Mouse (Mus musculus) forebrain, embryonic 10.5 days (tissue): ENCODE measurements at regions not wholly inside any gene's neighbourhood (a gene's known extent, or its start where the extent isn't known, plus 50 kb on each side); places are given as distances from the start of the nearest gene placed in this dataset.

Source experiments
- DNase-seq: peaks from one replicate; pipeline ENCODE4 v3.0.0-alpha.2; 2017; ENCODE audit warnings: low spot score; ENCODE audit errors: extremely low spot score
- H3K27ac ChIP-seq: fragments of 300-500 bp; sonication (generic); 2 replicates; pipeline ENCODE4 v1.5.1; 2016; ENCODE audit warnings: mild to moderate bottlenecking
- H3K27me3 ChIP-seq: fragments of 300-500 bp; sonication (generic); 2 replicates; pipeline ENCODE4 v1.6.1; 2016; ENCODE audit warnings: mild to moderate bottlenecking; ENCODE audit not compliant: poor library complexity, severe bottlenecking
- H3K36me3 ChIP-seq: fragments of 300-500 bp; sonication (generic); replicated peaks from 2 replicates; pipeline ENCODE4 v1.6.1; 2016; ENCODE audit warnings: mild to moderate bottlenecking, moderate library complexity
- H3K4me1 ChIP-seq: fragments of 300-500 bp; sonication (generic); 2 replicates; pipeline ENCODE4 v1.6.1; 2016
- H3K4me3 ChIP-seq: fragments of 300-500 bp; sonication (generic); 2 replicates; pipeline ENCODE4 v1.5.1; 2016; ENCODE audit warnings: mild to moderate bottlenecking, moderate library complexity
- H3K9me3 ChIP-seq: fragments of 300-500 bp; sonication (generic); 2 replicates; pipeline ENCODE4 v1.6.1; 2016; ENCODE audit warnings: mild to moderate bottlenecking, moderate library complexity
- WGBS: fragments of 180-500 bp; shearing (Covaris S2); methylation state at CpG from one replicate; pipeline ENCODE4 v1.1.7; 2016; 5-methylcytosine and 5-hydroxymethylcytosine counted together

DNA sequence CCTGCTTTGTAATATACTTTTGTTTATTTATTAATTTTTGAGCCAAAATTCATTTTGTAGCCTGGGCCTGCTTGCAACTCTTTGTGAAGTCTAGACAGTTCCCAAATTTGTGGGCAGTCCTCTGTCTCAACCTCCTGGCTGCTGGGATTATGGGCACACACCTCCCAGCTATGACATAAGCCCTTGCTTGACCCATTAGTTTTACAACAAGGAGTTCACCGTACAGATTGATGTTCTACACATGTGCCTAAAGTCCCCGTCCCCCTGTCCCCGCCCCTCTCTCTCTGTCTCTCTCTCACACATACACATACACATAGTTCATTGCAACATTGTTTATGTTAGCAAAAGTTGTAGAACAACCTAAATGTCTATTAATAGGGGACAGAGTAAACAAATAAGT lies 63.7 kb upstream of the Abca1 start:
- Histone ChIP-seq H3K4me3 (no peak overlapping the region), H3K9me3 (no peaks in the 10 kb centered on the region), H3K4me1 (peaks cover 36% of the 10 kb centered on the region), H3K27ac (no peak overlapping the region), H3K36me3 (no peaks in the 10 kb centered on the region), H3K27me3 (peaks cover 7% of the 10 kb centered on the region; the same call in 1 of the 2 replicates)
- WGBS = 89% methylated on average over 3 of the region's 3 CpGs
- DNase-seq = no peak

DNA sequence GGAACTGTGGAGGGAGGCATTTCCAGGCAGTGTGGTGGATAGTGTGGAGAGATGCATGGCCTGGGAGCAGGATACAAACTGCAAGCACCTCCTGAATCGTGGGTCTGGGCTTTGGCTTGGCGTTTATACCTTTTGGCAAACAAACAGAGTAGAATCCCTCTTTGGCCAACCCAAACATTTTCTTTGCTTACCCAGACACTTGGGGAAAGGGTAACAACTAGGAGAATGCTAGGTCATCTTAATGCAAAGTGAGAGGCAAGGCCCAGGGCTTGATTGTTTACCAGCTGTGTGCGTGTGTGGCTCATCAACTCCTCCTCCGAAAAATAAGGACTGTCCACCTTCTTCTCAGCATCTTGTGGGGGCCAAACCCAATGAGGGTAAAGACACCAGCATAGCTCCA lies 61.1 kb upstream of the Abca1 start:
- Histone ChIP-seq H3K4me1 (peaks cover 38% of the 10 kb centered on the region), H3K4me3 (no peak overlapping the region), H3K27me3 (peaks cover 7% of the 10 kb centered on the region; the same call in 1 of the 2 replicates), H3K27ac (no peak overlapping the region), H3K36me3 (no peaks in the 10 kb centered on the region), H3K9me3 (no peaks in the 10 kb centered on the region)
- WGBS = 78% methylated on average over 4 of the region's 4 CpGs
- no peak for DNase-seq

DNA sequence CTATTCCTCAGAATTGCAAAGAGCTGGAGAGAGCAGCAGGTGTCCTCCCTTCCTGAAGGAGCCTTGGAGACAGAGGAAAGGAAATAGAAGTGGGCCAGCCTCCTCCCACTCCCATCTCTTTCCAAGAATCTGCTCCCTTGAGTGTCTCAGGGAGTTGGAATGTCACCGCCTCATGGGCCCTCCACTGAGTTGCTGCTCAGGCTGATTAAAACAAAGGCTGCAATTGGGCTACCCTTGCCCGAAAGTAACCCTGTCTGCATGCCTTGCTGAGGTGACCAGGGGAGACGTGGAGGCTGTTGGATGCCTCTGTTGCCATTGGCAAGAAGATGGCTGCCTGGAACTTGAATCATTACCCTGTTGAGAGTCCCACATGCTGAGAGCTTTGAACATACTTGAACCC lies 59.7 kb upstream of the Abca1 start:
- no peak overlapping the region for H3K4me3 ChIP-seq
- 48% methylated on average over 3 of the region's 3 CpGs for WGBS
- no peaks in the 10 kb centered on the region for H3K36me3 ChIP-seq
- peaks cover 38% of the 10 kb centered on the region for H3K4me1 ChIP-seq
- H3K27me3 ChIP-seq = peaks cover 7% of the 10 kb centered on the region; the same call in 1 of the 2 replicates
- no peaks in the 10 kb centered on the region for H3K9me3 ChIP-seq
- no peak for DNase-seq
- no peak overlapping the region for H3K27ac ChIP-seq

DNA sequence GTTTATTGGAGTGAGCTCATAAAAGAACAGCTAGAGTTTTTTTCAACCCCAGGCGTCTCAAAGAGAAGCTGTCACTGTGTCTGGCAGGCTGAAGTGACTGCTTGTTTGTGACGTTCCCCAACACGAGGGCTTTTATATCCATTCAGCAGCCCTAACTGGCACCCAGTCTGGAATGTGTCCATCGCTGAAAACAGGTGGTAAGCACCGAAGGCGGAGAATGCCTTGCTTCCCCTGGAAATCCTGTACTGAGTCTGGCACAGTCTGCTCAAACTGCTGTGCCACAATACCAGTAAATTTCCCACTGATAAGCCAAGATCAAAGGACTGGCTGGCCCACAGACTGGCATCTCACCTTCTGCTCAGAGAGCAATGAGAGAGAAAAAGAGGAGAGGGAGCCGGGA lies 59.1 kb upstream of the Abca1 start:
- Histone ChIP-seq H3K36me3 (no peaks in the 10 kb centered on the region), H3K27me3 (peaks cover 7% of the 10 kb centered on the region; the same call in 1 of the 2 replicates), H3K4me3 (no peak overlapping the region), H3K27ac (no peak overlapping the region; the same call in 1 of the 2 replicates), H3K4me1 (peaks cover 38% of the 10 kb centered on the region), H3K9me3 (no peaks in the 10 kb centered on the region)
- 46% methylated on average over 7 of the region's 7 CpGs for WGBS
- DNase-seq = no peak

DNA sequence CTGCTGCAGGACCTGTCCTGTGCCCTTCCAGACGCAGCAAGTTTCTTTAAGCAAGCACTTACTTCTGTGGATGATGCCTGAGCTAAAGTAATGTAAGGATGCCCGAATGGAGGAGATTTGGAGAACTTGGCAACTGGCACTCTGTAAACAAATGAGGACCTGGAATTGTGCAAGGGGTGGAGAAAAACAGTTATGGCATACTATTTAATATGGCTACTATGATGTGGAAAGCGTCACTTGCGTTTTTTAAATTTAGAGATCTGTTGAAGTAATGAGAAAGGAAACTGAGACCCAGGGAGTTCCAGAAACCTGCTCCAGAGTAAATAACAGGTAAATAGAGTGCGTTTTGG lies 58.6 kb upstream of the Abca1 start:
- DNase-seq = no peak
- Histone ChIP-seq H3K36me3 (no peaks in the 10 kb centered on the region), H3K4me1 (peaks cover 38% of the 10 kb centered on the region), H3K9me3 (no peaks in the 10 kb centered on the region), H3K4me3 (peak overlapping the region; percentile 67), H3K27ac (peak overlapping the region; percentile 87), H3K27me3 (peaks cover 7% of the 10 kb centered on the region; the same call in 1 of the 2 replicates)
- 48% methylated on average over 5 of the region's 5 CpGs for WGBS

DNA sequence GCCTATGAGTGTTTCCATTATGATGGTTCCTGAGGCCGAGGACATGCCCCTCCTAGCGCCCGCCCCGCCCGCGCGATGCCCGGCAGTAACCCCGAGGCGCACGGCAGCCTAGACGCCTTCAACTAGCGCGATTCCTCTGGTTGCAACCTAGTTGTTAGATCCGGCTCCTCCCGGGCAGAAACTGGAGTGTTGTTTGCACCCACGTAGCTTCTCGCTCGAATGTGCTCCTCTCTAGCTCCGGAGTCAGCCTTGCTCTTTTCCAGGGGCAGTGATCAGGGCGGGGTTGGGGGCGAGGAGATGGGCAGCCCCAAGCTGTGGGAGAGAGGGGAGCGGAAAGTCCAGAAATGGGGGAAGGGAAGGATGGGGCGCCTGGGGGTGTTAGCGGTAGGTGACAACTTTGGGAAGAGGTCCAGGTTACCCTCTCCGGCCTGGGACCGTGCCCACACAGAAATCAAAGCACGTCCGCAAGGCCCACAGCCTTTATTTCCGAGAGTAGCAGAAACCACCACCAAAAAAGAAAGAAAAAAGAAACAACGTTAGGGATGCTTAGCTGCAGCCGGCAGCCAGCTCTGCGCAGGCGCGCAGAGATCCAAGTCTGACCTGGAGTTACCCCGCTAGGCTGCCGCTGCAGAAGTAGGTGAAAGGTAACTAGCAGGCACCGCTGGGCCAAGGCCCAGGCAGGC lies 58.1 kb upstream of the Abca1 start:
- H3K4me1 ChIP-seq = peaks cover 38% of the 10 kb centered on the region
- H3K9me3 ChIP-seq = no peaks in the 10 kb centered on the region
- H3K36me3 ChIP-seq = no peaks in the 10 kb centered on the region
- 1% methylated on average over 38 of the region's 38 CpGs for WGBS
- DNase-seq = peak; percentile 66
- H3K27ac ChIP-seq = peak overlapping the region; percentile 87
- peak overlapping the region; percentile 67 for H3K4me3 ChIP-seq
- H3K27me3 ChIP-seq = peaks cover 7% of the 10 kb centered on the region; the same call in 1 of the 2 replicates

DNA sequence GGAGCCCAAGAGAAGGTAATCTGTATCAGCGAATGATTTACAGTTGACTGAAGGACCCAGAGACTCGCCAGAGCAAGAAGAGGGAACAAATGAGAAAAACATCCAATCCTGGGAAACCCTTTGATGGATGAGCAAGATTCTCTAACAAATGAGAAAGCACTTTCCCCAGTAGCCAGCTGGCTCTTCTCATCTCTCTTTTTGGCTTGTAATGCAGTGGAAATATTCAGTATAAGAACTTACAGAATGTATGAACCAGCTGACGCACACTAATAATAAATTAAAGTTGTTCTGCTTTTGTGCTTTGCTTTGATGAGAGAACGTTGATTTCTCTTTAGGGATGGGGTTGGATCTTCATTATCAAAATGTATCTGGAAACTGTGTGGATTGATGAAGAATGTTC lies 52.8 kb upstream of the Abca1 start:
- no peaks in the 10 kb centered on the region for H3K36me3 ChIP-seq
- H3K27ac ChIP-seq = no peak overlapping the region
- H3K9me3 ChIP-seq = no peaks in the 10 kb centered on the region
- WGBS = 86% methylated on average over 4 of the region's 4 CpGs
- H3K4me1 ChIP-seq = peaks cover 6% of the 10 kb centered on the region
- no peak overlapping the region for H3K4me3 ChIP-seq
- H3K27me3 ChIP-seq = no peaks in the 10 kb centered on the region
- DNase-seq = no peak

DNA sequence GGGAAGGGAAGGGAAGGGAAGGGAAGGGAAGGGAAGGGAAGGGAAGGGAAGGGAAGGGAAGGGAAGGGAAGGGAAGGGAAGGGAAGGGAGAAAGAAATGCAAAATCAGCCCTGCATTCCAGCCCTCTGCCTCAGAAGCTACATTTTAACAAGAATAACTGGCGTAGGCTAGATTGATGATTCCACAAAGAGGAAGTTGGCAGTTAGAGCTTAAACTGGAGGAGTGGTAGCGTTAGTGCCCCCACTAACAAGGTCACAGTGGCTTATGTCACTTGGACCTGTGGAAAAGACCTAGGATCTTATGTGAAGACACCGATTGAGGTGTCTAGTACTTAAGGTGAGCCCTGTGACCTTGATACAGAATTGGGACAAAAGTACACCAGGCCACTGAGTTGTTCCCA lies 51.0 kb upstream of the Abca1 start:
- H3K4me3 ChIP-seq = no peak overlapping the region
- H3K27ac ChIP-seq = no peak overlapping the region
- H3K27me3 ChIP-seq = no peaks in the 10 kb centered on the region
- H3K9me3 ChIP-seq = no peaks in the 10 kb centered on the region
- H3K36me3 ChIP-seq = no peaks in the 10 kb centered on the region
- no peak for DNase-seq
- 95% methylated on average over 3 of the region's 3 CpGs for WGBS
- no peaks in the 10 kb centered on the region for H3K4me1 ChIP-seq
